Mouse (Mus musculus): ENCODE data around the gene Rapgef2.
"Not testable (repeated sequence)": the region's sequence is repeated elsewhere in the genome, so short reads cannot be mapped to it uniquely, and the experiment has no call there.

Gene Rapgef2

DNA sequence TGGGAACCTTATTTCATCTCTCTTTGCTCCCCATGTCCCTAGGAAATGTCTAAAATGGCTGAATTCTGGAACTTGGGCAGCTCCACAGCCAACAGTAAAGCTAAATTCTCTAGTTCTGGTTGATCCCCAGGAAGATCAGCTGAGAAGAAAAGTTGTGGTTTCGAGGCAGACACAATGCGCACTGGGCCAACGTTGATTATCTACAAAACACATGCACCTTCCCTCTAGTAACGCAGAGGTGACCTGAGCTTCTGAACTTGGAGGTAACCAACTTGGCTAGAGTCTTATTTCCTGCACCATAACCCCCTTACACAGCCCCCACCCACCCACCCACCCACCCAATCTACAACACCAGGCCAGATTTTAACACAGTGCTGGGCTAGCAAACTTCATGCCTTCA, 55.6 kb downstream of the Rapgef2 start:
- DNase-seq, result no peak

DNA sequence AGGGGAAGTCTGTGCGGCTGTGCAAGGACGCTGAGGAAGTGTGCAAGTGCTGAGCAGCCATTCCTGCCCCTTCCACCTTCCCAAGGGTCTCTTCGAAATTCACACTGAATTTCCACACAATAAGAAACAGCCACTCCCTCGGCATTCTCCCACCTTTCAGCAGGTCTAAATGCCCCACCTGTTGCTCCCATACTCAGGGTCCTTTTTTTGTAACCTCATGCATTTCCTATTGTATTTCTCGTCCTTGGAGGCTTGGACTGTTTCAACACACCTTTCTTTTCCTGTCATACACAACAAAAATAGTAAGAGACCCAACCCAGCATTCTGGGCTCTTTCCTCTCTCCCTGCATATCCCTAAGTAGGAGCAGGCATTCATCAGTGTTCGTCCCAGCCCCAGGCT, 56.8 kb downstream of the Rapgef2 start:
- DNase-seq, result no peak

DNA sequence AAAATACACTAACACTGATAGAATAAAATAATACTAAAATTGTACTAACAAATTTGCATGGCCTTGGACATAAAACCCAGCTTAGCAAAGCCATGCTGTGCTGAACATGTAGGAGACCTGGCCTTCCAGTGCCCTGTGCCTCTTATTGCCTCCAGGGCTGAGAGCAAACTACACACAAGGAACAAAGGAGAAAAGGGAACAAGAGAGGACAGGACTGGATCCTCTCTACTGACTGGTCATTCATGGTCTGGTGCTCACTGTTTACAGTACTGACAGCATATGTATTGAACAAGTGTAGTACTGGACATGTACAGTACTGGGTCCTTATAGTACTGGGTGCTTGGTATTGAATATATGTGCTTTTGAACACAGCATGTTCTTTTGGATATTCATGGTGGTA, 58.0 kb downstream of the Rapgef2 start:
- no peak for DNase-seq

DNA sequence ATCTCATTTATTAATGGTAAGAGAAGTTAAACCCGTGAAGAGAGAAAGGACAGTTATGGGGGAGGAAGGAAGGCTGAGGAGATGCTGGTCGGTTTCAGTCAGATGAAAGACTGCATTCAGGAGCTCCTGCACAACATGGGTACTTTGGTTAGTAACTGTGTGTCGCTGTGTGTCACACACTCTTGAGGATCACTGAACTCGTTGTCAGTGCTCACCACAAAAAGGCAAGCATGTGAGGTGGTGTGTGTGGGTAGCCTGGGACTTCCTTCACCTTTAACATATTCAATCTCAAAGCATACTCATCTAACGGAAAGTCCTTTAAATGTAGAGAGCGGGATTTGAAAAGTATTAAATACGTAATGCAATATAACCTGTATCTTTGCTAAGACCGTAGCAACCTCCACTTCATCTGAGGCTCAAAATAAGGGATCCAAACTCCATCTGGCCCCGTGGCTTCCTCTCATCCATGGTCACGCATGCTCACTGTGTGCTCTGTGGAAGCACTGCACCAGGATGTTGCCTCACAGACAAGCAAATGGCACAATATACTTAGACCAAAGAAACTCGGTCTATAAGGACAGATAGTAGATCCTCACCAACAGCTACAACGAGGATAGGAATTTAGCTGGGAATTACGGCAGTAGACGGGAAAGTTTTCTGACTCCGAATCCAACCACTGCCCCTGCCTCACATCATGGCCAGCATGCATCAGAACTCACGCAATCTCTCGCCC, 58.8 kb downstream of the Rapgef2 start:
- peak in 1 of 2 experiments; percentile 52 for DNase-seq

DNA sequence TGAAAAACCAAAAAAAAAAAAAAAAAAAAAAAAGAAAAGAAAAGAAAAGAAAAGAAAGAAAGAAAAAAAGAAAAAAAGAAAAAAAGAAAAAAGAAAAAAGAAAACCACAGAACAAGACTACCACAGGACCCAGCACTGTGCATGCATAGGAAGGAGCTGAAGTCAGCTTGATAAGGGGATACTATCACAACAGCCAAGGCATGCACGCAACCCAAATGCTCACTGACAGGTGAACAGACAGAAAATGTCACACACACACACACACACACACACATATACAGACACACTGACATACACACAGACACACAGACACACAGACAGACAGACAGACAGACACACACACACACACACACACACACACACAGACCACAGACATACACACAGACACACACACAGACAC, 59.5 kb downstream of the Rapgef2 start:
- not testable (repeated sequence) for DNase-seq

DNA sequence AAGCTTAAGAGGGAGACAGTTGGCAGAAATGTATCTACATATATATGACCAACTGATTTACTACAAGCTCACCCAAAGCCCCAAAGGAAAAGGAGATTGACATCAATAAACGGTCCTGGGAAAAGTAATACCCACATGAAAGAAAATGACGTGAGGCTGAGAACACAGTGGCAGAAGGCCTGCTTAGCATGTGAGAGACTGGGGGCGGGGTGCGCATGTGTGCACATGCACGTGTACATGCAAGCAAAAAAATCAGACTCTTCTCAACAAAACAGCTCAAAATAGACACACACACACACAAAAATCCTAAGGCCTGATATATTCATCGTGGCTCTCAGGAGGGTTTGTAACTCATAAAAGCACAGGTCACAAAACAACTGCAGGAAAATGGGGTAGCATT, 60.4 kb downstream of the Rapgef2 start:
- no peak for DNase-seq

DNA sequence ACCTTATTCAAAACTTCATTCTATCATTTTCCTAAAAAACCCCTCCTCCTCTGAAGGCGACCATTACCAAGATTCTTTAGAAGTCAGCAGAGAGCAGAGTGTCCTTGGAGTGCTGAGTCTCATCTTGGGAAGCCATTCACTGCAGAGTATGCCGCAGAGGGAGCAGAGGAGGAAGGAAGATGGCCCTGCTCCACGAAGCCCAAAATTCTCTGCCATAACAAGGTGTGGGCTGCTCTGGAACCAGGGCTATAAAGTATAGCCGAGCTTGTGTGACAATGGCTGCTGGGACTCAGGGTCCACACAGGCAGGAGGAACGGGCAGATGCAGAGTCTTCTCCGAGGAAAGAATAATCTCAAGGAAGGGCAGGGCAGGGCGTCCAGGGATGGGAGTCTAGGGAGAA, 62.0 kb downstream of the Rapgef2 start:
- DNase-seq, result no peak

DNA sequence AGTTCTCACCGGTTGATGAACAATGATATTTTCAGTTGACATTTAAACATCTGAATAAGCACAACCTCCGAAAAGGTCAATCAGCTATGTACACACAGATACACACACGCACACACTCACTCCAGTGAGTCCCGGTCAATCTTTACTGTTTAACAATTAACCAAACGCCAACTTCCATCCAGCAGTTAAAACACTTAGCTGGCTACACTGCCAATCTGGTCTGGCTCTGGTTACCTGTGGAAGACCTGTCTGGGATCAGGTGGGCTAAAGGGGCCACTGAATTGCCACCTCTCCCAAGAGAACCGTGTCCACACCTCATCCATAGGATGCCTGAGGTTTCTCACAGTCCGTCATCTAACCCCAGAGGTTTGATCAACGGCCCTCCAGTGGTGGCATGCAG, 63.0 kb downstream of the Rapgef2 start:
- no peak for DNase-seq

DNA sequence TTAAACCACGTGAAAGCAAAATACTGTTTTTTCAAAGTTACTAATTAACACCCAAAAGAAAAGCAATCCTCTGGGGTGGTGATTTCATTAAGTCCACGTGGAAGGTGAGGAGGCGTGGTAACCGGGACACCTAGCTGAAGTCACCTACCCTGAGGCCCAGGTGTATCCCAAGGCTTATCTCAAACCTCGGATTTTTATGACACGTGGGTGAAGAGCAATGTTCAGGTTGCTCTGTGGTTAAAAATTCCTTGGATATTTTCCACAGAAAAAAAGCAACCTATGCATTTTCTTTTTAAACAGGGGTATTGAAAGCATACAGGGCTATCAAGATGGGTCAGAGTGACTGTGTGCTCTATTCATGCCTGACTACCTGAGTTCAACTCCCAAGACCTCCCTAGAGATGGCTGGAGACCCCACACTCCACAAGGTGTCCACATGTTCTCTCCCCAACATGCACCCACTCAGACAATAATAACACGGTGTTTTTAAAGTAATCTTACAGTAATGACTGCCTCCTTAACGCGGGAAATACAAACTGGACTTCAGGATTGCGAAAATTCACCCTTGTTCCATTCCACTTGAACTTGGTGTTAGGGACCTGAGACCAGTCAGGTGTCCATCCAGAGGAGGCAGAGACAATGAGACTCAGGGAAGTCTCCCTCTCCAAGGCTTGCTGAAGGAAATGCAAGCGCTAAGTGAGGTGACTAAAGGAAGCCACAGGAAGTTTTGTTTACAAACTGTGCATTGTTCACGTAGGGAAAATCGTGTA, 63.9 kb downstream of the Rapgef2 start:
- no peak for DNase-seq

DNA sequence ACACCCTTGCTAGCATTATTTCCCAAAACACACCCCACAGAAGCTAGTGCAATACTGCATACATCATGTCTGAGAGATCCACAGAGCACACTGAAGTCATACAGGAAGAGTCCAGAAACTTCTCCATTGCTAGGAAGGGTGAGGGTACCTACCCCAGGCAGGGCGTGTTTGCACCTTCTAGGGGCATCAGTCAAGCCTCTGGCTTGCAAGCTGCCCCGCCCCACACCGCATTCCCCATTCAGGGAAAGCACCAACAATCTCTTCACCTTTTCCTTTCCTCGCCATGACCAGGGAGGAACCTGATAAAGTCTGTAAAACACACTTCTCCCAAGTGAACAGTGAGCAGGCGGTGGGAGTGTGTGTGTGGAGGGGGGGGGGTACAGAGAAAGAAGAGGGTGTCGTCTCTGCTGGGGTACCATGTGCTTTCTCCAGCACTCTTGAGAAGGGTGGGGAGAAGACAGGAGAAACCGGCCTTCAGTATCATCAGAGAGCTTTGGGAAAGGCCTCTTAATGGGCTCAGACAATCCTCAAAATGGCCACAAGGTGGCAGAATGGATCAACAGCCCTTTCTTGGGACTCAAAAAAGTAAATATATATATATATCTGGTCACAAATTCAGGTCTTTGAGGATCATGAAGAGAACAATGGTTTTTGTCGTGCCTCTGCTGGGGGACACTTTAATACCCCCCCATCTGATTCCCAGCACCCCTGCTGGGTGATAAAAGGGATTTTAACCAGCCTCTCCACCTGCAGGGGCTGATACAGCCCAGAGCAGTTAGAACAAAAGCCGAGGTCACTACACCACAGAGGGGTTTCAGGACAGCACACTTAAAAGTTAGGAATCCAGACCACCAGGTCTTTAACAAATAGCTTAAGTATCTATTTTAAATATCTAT, 64.8 kb downstream of the Rapgef2 start:
- DNase-seq, result no peak

DNA sequence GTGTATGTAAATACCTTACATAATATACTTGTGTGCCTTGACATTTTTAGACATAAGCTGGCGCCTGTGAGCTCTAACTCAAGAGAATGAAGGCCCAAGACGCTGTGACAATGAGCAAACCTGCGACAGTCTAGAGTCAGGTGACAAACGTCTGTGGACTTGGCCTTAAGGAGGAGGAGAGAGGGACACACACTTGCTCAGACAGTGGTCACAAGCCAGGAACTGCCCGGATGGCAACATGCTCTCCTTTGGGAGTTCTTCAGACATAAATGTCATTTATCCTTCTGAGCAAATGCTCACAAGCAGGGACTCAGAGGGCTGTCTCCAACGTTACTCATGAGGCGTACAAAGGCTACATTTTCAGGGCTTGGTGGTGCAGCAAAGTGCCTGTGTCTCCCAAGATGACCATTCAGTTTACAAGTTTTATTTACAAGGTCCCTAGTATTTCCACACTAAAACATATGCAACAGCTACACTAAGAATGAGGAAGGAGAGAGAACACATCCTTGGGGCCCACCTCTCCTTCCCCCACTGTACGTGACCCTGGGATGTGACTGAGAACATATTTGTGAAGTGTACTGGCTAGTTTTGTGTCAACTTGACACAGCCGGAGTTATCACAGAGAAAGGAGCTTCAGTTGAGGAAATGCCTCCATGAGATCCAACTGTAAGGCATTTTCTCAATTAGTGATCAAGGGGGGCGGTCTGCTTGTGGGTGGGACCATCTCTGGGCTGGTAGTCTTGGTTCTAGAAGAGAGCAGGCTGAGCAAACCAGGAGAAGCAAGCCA, 67.0 kb downstream of the Rapgef2 start:
- DNase-seq, result no peak

DNA sequence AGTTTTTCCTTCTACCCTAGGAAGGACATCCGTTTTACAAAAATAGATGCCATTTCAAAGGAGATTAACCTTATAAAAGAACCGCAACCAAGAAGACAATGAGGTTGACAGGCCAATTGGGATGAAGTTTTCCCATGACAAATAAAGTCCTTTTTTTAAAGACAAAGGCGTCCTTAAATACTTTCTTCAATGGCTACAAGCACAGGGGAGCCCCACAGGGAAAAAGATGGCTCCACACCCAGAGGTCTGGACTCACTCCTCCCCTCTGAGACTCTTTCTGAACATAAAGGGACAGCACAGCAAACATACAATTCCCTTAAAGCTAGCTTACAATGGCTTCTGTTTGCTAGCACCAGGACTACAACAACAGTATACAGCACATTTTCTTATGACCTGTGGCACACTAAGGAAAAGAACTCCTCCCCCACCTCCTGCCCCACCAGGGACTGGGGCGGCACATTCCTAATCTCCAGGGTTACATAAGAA, 67.7 kb downstream of the Rapgef2 start:
- no peak for DNase-seq

DNA sequence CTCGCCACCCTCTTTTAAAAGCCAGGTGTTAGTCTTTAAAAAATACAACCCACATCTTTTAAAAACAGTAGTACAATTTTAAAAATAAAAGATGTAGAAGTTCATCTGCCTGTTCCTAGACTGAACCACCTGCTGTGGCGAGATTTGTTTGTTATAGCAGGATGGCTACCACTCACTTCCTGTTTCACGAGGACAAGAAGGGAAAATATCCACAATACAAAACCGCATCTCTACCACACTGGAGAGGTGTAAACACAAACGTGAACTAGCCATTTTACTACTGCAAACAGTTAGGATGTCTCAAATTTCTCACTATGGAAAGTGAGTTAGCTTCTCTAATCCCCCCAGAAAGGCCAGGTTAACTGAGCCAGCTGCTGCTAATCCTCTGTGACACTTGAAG, 76.1 kb downstream of the Rapgef2 start:
- no peak for DNase-seq

DNA sequence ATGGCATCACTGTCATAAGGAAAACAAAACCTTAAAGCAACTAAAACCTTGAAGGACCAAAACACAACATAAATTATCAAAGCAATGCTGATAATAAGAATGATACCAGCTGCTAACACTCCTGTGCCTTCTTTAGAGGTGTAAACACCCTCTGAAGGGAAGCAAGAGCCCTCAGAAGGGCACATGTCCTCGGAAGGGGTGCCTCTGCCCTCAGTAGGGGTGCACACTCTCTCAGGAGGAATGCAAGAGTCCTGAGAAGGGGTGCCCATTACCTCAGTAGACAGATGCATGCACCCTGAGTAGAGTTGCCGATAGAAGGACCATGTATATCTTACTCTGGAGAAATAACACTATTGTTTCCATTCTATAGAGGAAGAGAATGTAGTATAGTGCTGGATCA, 79.1 kb downstream of the Rapgef2 start:
- no peak for DNase-seq

DNA sequence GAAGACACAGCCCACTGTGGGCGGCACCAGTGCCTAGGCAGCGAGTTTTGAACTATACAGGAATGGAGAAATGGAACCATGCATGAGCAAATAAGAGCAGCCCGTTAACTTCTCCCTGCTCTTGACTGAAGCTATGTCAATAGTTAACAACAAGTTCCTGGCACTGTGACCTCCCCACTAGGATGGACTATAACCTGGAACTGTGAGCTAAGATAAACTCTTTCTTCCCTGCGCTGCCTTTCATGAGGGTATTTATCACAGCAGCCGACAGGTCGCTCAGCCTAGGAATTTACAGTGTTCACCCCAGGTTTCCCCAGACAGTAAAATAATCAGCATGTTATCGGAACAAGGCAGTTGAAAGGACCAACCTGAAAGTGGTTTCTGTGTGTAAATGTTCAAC, 79.8 kb downstream of the Rapgef2 start:
- DNase-seq, result no peak

DNA sequence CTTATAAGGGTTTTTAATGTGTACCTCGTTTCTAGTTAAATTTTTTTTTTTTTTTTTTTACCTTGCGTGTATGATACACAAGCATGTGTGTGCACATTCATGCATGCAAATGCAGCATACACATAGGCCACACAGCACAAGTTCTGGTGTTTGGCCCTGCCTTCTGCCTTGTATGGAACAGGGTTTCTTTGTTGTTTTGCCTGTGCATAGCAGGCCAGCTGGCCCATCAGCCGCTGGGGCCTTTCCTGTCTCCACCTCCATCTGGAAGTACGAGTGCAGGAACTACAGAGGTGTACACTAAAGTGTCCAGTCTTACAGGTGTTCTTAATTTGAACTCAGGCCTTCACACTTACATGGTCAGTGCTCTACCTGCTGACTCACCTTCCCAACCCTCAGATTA, 80.3 kb downstream of the Rapgef2 start:
- DNase-seq, result no peak

DNA sequence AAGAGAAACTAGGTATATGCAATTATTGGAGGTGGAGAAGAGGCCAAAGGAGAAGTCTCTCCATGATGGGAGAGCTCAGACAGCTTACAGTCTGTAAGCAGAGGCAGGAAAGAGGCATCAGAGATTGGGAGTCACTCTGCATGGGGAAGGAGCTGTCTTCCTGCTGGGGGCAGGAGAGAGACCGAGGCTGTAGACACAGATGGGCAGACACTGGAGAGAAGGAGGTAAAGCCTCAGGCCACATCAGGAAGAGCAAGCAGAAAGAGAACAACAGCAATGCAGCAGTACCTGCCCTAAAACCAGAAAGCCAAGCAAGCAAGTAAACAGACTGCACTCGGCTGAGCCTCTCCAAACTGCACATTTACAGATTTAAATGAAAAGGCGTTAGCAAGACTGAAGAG, 81.2 kb downstream of the Rapgef2 start:
- no peak for DNase-seq

DNA sequence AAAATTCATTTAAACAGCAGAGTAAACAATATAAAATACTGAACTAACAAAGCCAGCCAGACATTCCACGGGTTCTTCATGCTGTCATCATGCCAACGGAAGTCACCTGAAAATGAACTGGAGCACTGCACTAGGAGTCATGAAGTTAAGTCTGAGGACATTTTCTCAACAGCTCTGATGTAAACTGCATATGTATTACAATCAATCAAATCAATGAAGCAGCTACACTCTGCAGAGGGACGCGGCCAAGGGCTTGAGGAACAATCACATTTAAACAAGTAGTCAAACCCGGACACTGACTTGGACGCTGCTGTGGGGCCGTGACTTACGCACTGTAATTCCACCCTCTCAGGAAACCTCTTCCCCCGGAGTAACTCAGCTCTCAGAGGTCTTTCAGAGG, 82.1 kb downstream of the Rapgef2 start:
- no peak for DNase-seq

DNA sequence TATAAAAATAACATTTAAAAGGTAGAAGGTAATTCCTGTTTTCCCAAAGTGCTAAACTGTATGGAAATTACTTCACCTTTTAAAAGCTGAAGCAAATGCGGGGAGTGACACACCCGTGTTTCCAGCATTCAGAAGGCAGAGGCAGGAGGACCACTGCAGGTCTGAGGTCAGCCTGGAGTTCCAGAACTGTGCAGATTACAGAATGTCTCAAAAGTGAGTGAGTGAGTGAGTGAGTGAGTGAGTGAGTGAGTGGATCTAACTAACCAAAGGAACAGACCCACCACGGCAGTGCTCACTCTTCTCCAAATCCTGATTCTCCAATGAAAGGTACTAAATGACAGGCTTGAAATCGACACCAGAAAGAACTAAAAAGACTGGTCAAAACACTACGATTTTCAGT, 82.5 kb downstream of the Rapgef2 start:
- DNase-seq, result no peak

DNA sequence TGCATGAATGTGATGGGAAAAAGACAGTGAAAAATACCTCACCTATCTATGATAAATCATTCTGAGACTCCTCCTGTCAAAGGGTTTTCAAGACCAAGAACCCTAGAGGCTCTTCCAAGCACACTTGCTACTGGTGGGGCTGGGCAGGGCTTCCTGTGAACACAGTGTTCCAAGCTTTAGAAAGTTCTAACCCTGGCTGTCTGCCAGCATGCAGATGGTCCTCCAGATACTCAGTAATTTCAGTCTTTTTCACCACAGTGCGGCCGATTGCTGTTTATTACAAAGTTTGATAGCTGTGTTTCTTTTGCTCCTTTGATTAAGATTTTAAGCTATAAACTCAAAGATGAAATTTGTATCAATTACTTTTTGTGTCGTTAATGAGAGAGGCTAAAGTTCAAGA, 83.1 kb downstream of the Rapgef2 start:
- no peak for DNase-seq

DNA sequence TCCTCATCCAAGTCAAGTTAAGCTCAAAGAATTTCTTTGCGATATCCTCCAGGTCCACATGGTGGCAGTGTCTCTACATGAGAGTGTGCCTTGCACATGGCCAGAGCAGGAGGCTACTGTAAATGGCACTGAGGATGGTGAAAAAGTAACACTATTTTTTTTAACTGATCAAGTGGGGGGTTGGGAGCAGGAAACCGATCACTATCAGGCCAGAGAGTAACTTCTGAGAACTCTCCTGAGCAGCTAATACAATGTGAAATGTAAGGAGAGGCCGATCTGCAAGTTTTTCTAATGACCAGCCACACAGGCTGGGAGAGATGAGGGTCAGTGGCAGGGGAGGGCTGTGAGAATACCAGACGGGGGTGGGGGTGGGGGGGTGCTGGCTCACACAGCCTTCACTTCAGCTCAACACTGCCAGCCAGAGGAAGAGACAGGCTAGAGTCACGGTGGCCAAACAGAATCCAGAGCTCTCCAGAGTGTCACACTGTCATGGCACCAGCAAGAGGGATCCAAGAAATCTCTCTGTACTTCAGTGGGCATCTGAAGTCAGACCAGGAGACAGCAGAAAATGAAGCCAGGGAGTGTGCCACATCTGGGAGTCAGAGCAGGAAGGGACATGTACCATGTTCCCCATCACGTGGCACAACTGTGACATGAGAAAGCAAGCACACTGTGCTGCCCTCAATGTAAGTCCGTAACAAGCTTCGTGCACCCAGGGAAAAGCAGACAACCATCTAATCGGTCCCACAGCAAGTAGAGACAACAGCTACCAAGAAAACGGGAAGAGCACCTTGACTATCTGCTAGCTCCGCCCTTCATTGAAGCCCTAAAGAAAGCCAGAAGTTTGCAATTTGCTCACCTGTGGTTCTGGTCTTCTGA, 83.8 kb downstream of the Rapgef2 start:
- DNase-seq, result peak in 1 of 2 experiments; percentile 52
